Mouse (Mus musculus): ENCODE data around the gene Fam57b.

DNA sequence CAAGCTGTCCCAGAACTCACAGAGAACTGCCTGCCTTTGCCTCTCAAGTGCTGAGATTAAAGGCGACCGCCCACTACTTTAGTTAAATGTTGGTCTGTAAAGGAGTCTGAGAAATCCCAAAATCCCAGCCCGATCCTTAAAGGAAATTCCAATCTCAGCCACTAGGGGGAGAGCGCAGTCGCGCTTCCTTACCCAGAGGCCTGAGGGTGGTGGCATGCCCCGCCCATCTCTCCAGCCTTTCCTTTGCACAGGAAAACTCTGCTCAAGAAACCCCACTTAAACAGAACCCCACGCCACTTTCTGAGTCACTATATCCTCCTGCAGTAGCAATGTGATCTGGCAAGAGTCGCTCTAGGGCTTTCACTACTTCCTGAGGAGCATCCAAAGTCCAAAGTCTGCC is 42.6 kb upstream of the Fam57b start:
- TF ChIP-seq CTCF (IDR thresholded peaks at IDR 0.05; ENCODE audit: extremely low read depth, insufficient read depth, insufficient read length, insufficient replicate concordance) (peak; percentile 69; the same call in 1 of the 2 replicates), POLR2A (IDR thresholded peaks at IDR 0.05; ENCODE audit: low read depth, low read length) (no peak)

Data from spleen, adult 2 months (tissue).